Mouse (Mus musculus): ENCODE measurements at regions not wholly inside any gene's neighbourhood (a gene's known extent, or its start where the extent isn't known, plus 50 kb on each side); places are given as distances from the start of the nearest gene placed in this dataset.

GRCm38 (mm10) chr14:68447240-68447923, 846.7 kb downstream of the Synb start:
- no peak for DNase-seq (ENCODE audit: low read depth, low spot score)

GRCm38 (mm10) chr14:68433326-68433725, 860.8 kb downstream of the Synb start:
- no peak for DNase-seq (ENCODE audit: low read depth, low spot score)

- no peak for DNase-seq (ENCODE audit: low read depth, low spot score)
These were observed 862.0 kb downstream of the Synb start for GRCm38 (mm10) chr14:68432111-68432510.

GRCm38 (mm10) chr14:68427235-68427634, 866.9 kb downstream of the Synb start:
- DNase-seq (ENCODE audit: low read depth, low spot score), result no peak

GRCm38 (mm10) chr14:68392440-68392839, 901.7 kb downstream of the Synb start:
- no peak for DNase-seq (ENCODE audit: low read depth, low spot score)

GRCm38 (mm10) chr14:68391875-68392274, 902.2 kb downstream of the Synb start:
- peak; percentile 37 for DNase-seq (ENCODE audit: low read depth, low spot score)

GRCm38 (mm10) chr14:68381741-68382140, 912.4 kb downstream of the Synb start:
- DNase-seq (ENCODE audit: low read depth, low spot score), result no peak

GRCm38 (mm10) chr14:68367696-68368095, 926.4 kb downstream of the Synb start:
- DNase-seq (ENCODE audit: low read depth, low spot score), result no peak

GRCm38 (mm10) chr14:68363892-68364291, 930.2 kb downstream of the Synb start:
- DNase-seq (ENCODE audit: low read depth, low spot score), result no peak

GRCm38 (mm10) chr14:68361998-68362397, 932.1 kb downstream of the Synb start:
- DNase-seq (ENCODE audit: low read depth, low spot score), result no peak

GRCm38 (mm10) chr14:68361481-68361880, 932.6 kb downstream of the Synb start:
- no peak for DNase-seq (ENCODE audit: low read depth, low spot score)

GRCm38 (mm10) chr14:68356396-68356795, 937.7 kb downstream of the Synb start:
- DNase-seq (ENCODE audit: low read depth, low spot score), result no peak

- no peak for DNase-seq (ENCODE audit: low read depth, low spot score)
These were observed 938.6 kb downstream of the Synb start for GRCm38 (mm10) chr14:68355462-68355905.

- DNase-seq (ENCODE audit: low read depth, low spot score), result no peak
These were observed 948.6 kb downstream of the Synb start for GRCm38 (mm10) chr14:68345527-68345926.

- DNase-seq (ENCODE audit: low read depth, low spot score), result no peak
These were observed 949.4 kb downstream of the Synb start for GRCm38 (mm10) chr14:68344715-68345114.

- peak; percentile 17 for DNase-seq (ENCODE audit: low read depth, low spot score)
These were observed 955.7 kb downstream of the Synb start for GRCm38 (mm10) chr14:68338440-68338839.

GRCm38 (mm10) chr14:68325061-68325460, 969.0 kb downstream of the Synb start:
- no peak for DNase-seq (ENCODE audit: low read depth, low spot score)

- DNase-seq (ENCODE audit: low read depth, low spot score), result no peak
These were observed 971.1 kb downstream of the Synb start for GRCm38 (mm10) chr14:68323008-68323407.

GRCm38 (mm10) chr14:68307973-68308660, 986.0 kb downstream of the Synb start:
- no peak for DNase-seq (ENCODE audit: low read depth, low spot score)

- no peak for DNase-seq (ENCODE audit: low read depth, low spot score)
These were observed 988.9 kb downstream of the Synb start for GRCm38 (mm10) chr14:68305166-68305565.

- peak; percentile 31 for DNase-seq (ENCODE audit: low read depth, low spot score)
These were observed 992.4 kb downstream of the Synb start for GRCm38 (mm10) chr14:68301710-68302109.

- no peak for DNase-seq (ENCODE audit: low read depth, low spot score)
These were observed 1008.6 kb downstream of the Synb start for GRCm38 (mm10) chr14:68285546-68285945.

- DNase-seq (ENCODE audit: low read depth, low spot score), result no peak
These were observed 1032.7 kb downstream of the Synb start for GRCm38 (mm10) chr14:68261436-68261835.

Data from embryo, embryonic 11.5 days (tissue).